In genomic region chr5:38788820-38789219, GRCm38 (mm10) we compare ENCODE assay signal across 9 mouse cellular contexts.
"Had no signal": no experiment of that assay in that cellular context is flagged by ENCODE, and none has a peak within 500 bp of the region (broad histone marks: within the 10 kb centered on the region; RNA-seq: fewer than 3 reads in every experiment).

No protein-coding gene starts in this region.

- DNase-seq: liver, postnatal 0 days; lung, adult 2 months; lung, postnatal 14 days; lung, postnatal 36 days; right cerebral cortex, postnatal 14 days; spleen, adult 18-20 months; thymus, adult 18-20 months; thymus, postnatal 14 days; thymus, postnatal 36 days had no signal
